Mouse (Mus musculus): ENCODE measurements around the gene Catsperz.

DNA sequence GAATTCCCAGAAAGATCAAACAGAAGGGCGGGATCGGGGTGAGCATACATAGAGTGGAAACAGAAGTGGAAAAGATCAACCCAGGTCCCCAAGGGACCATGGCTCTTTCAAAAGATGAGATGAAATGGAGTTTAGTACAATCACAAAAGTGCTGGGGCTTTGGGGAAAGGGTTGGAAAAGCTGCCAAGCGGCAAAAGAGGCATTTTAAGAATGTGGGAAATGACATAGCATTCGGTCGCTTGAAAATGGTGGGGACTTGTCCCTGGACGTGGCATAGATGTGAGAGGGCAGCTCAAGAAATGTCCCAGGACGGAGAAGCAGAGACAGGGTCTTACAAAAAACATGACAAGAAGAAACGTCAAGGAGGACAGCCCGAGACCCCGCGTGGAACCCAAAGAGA, 16.2 kb downstream of the Catsperz start:
- TF ChIP-seq FLI1 (IDR thresholded peaks at IDR 0.05; ENCODE audit: low read length) (no peak), GATA1 (IDR thresholded peaks at IDR 0.05; ENCODE audit: borderline replicate concordance, low read length) (no peak)
